Mouse (Mus musculus) E14TG2a.4 (cell line): ENCODE data around the gene Ggta1.

Source experiments
- H3K27me3 ChIP-seq: 2 replicates; pipeline ENCODE4 v1.6.1; 2014; ENCODE audit warnings: low read length, control low read depth; ENCODE audit not compliant: insufficient read depth
- H3K36me3 ChIP-seq: 2 replicates; pipeline ENCODE4 v1.6.1; 2014; ENCODE audit warnings: low read length, control low read depth; ENCODE audit not compliant: insufficient read depth
- H3K4me1 ChIP-seq: replicated peaks from 2 replicates; pipeline ENCODE4 v1.6.1; 2014; ENCODE audit warnings: low read depth, low read length, control low read depth
- H3K4me3 ChIP-seq: replicated peaks from 2 replicates; pipeline ENCODE4 v1.5.1; 2014; ENCODE audit warnings: mild to moderate bottlenecking, low read length
- H3K9me3 ChIP-seq: 2 replicates; pipeline ENCODE4 v1.6.1; 2014; ENCODE audit warnings: low read length, control low read depth
- CTCF ChIP-seq: conservative IDR thresholded peaks from 2 replicates; pipeline ENCODE4 v1.5.1; 2014; ENCODE audit warnings: low read length
- NANOG ChIP-seq: IDR thresholded peaks from 2 replicates; pipeline ENCODE4 v1.6.1; 2014; ENCODE audit warnings: borderline replicate concordance, low read length, mixed read lengths
- POU5F1 ChIP-seq: IDR thresholded peaks from 2 replicates; pipeline ENCODE4 v1.6.1; 2014; ENCODE audit warnings: low read length, borderline replicate concordance

Gene Ggta1

GRCm38 (mm10) chr2:35373003-35373402 is 90.0 kb downstream of the Ggta1 start:
- no peaks in the 10 kb centered on the region for H3K36me3 ChIP-seq
- no peaks in the 10 kb centered on the region for H3K9me3 ChIP-seq
- no peaks in the 10 kb centered on the region for H3K27me3 ChIP-seq
- H3K4me1 ChIP-seq, result peaks cover 9% of the 10 kb centered on the region; the same call in 1 of the 2 replicates
- H3K4me3 ChIP-seq, result no peak overlapping the region
- no peak for TF ChIP-seq NANOG
- TF ChIP-seq CTCF, result peak; percentile 91
- TF ChIP-seq POU5F1, result no peak

DNA sequence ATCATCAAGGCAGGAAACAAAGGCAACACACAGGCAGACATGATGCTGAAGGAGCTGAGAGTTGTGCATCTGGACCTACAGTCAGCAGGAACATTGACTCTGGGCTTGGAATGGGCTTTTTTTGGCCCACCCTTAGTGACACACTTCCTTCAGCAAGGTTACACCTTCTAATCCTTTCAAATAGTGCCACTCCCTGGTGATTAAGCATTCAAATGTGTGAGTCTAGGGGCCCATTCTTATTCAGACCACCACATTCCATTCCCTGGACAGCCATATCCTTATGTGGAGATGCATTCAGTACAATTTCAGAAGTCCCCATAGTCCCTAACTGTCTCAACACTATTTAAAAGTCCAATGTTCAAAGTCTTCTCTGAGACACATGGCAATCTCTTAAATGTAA is 92.3 kb downstream of the Ggta1 start:
- no peaks in the 10 kb centered on the region for H3K36me3 ChIP-seq
- H3K4me1 ChIP-seq, result peaks cover 12% of the 10 kb centered on the region; the same call in 1 of the 2 replicates
- H3K9me3 ChIP-seq, result no peaks in the 10 kb centered on the region
- no peak overlapping the region for H3K4me3 ChIP-seq
- TF ChIP-seq NANOG (no peak), POU5F1 (no peak), CTCF (no peak)
- no peaks in the 10 kb centered on the region for H3K27me3 ChIP-seq

DNA sequence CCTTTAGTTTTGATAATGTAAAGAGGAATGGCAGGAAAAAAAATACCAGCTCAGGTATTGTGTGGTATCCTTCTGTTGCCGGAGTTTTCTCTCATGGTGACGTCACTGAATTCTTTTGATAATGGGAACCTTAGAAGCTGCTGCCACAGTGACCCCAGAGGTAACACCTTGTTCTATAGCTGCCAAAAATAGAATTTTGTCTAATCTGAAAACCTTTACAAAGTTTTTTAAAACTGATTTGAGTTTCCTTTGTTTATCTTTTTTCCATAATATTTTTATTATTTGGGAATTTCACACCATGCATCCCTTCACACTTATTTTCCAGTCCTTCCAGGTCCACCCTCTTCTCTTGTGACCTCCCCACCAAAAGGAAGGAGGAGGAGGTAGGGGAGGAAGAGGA is 95.4 kb downstream of the Ggta1 start, which contains the start of gene 4930568D16Rik:
Gene 4930568D16Rik (minus strand): TSS at position 101 of the 400 bp plus-strand sequence.
- H3K9me3 ChIP-seq, result peaks cover 4% of the 10 kb centered on the region
- no peaks in the 10 kb centered on the region for H3K36me3 ChIP-seq
- TF ChIP-seq POU5F1, result no peak
- no peak for TF ChIP-seq CTCF
- TF ChIP-seq NANOG, result no peak
- H3K27me3 ChIP-seq, result no peaks in the 10 kb centered on the region; the same call in 1 of the 2 replicates
- H3K4me3 ChIP-seq, result no peak within 1 kb of the TSS
- H3K4me1 ChIP-seq, result peaks cover 12% of the 10 kb centered on the region; the same call in 1 of the 2 replicates
